Mouse (Mus musculus) heart, adult 2 months (tissue): ENCODE measurements around the gene Tmem165.

ENCODE experiments used
- CTCF ChIP-seq: fragments of 200-600 bp; IDR thresholded peaks from 2 replicates; pipeline ENCODE4 v1.8.1; 2022; ENCODE audit warnings: antibody characterized with exemption, mild to moderate bottlenecking, moderate library complexity
- EP300 ChIP-seq: fragments of 200-500 bp; IDR thresholded peaks from 2 replicates; pipeline ENCODE4 v1.6.1; 2011; ENCODE audit warnings: low read depth, low read length, control low read depth; ENCODE audit not compliant: insufficient read depth

GRCm38 (mm10) chr5:76190609-76191008, 6.9 kb downstream of the Tmem165 start:
- TF ChIP-seq CTCF (no peak), EP300 (no peak)
